Mouse (Mus musculus) kidney, embryonic 16.5 days (tissue): ENCODE data around the gene Cdc42ep2. TPM values are rescaled to one million over a fixed set of nuclear protein-coding genes. Genes with fewer than 3 reads are reported as not detected.

Experiments
- ATAC-seq: fragments of 200-750 bp; cut with Nextera tagmentation; 2 replicates; pipeline ENCODE4 v1.8.0; 2017; ENCODE audit warnings: moderate TSS enrichment; ENCODE audit not compliant: low FRiP score, low TSS enrichment
- H3K27ac ChIP-seq: fragments of 300-500 bp; sonication (generic); 2 replicates; pipeline ENCODE4 v1.5.1; 2014; ENCODE audit warnings: low read length
- H3K27me3 ChIP-seq: fragments of 300-500 bp; sonication (generic); 2 replicates; pipeline ENCODE4 v1.6.1; 2014; ENCODE audit warnings: low read length, control low read depth, mixed read lengths; ENCODE audit not compliant: insufficient read depth
- H3K36me3 ChIP-seq: fragments of 300-500 bp; sonication (generic); 2 replicates; pipeline ENCODE4 v1.6.1; 2014; ENCODE audit warnings: low read length, control low read depth, mixed read lengths; ENCODE audit not compliant: insufficient read depth
- H3K4me1 ChIP-seq: fragments of 300-500 bp; sonication (generic); 2 replicates; pipeline ENCODE4 v1.6.1; 2014; ENCODE audit warnings: low read length, control low read depth, mixed read lengths; ENCODE audit not compliant: insufficient read depth
- H3K4me2 ChIP-seq: fragments of 300-500 bp; sonication (generic); replicated peaks from 2 replicates; pipeline ENCODE4 v1.6.1; 2014; ENCODE audit warnings: low read depth, low read length
- H3K4me3 ChIP-seq: fragments of 300-500 bp; sonication (generic); 2 replicates; pipeline ENCODE4 v1.5.1; 2014; ENCODE audit warnings: mild to moderate bottlenecking, low read length
- H3K9ac ChIP-seq: fragments of 300-500 bp; sonication (generic); replicated peaks from 2 replicates; pipeline ENCODE4 v1.6.1; 2014; ENCODE audit warnings: low read length
- H3K9me3 ChIP-seq: fragments of 300-500 bp; sonication (generic); 2 replicates; pipeline ENCODE4 v1.6.1; 2016; ENCODE audit warnings: low read length, control low read depth
- WGBS: fragments of 180-500 bp; shearing (Covaris S2); extraction: QIAGEN DNeasy Blood & Tissue Kit; methylation state at CpG from one replicate; pipeline ENCODE4 v1.1.7; 2014; 5-methylcytosine and 5-hydroxymethylcytosine counted together
- polyA plus RNA-seq: library from polyadenylated mRNA; unstranded; fragments of >200 nt; fragmentation: Nextera tagmentation; extraction: Ambion mirVana; gene quantifications from 2 replicates; pipeline ENCODE4 v1.2.1, GENCODE M21; 2015

The Cdc42ep2 gene
- polyA plus RNA-seq, 1 experiment from 2014 or later = 16.5 TPM

- Histone ChIP-seq H3K27ac (no peak overlapping the region), H3K4me3 (no peak overlapping the region), H3K27me3 (no peaks in the 10 kb centered on the region), H3K36me3 (no peaks in the 10 kb centered on the region), H3K9ac (no peak overlapping the region), H3K4me1 (peaks cover 18% of the 10 kb centered on the region), H3K4me2 (no peak overlapping the region), H3K9me3 (no peaks in the 10 kb centered on the region)
- 89% methylated on average over 6 of the region's 6 CpGs for WGBS
- ATAC-seq = no peak
These were observed 43.5 kb downstream of the Cdc42ep2 start for GRCm38 (mm10) chr19:5881155-5881554.

- WGBS = 90% methylated on average over 7 of the region's 7 CpGs
- no peaks in the 10 kb centered on the region for H3K9me3 ChIP-seq
These were observed 44.9 kb downstream of the Cdc42ep2 start for GRCm38 (mm10) chr19:5879735-5880134.

GRCm38 (mm10) chr19:5878916-5879315 lies 45.7 kb downstream of the Cdc42ep2 start:
- no peak for ATAC-seq
- 80% methylated on average over 3 of the region's 3 CpGs for WGBS
- Histone ChIP-seq H3K4me2 (peak overlapping the region; percentile 45), H3K9ac (peak overlapping the region; percentile 31), H3K36me3 (no peaks in the 10 kb centered on the region), H3K27me3 (no peaks in the 10 kb centered on the region), H3K4me3 (peak overlapping the region; percentile 17; the same call in 1 of the 2 replicates), H3K27ac (peak overlapping the region; percentile 78), H3K9me3 (no peaks in the 10 kb centered on the region), H3K4me1 (peaks cover 30% of the 10 kb centered on the region)

More at GRCm38 (mm10) chr19:5879735-5880134, 44.9 kb downstream of the Cdc42ep2 start:
- H3K27ac ChIP-seq = no peak overlapping the region
- H3K4me3 ChIP-seq = no peak overlapping the region
- no peak for ATAC-seq
- no peaks in the 10 kb centered on the region for H3K27me3 ChIP-seq
- H3K36me3 ChIP-seq = no peaks in the 10 kb centered on the region
- H3K4me2 ChIP-seq = no peak overlapping the region
- peaks cover 22% of the 10 kb centered on the region for H3K4me1 ChIP-seq
- H3K9ac ChIP-seq = no peak overlapping the region; the same call in 1 of the 2 replicates

GRCm38 (mm10) chr19:5878362-5878722 lies 46.3 kb downstream of the Cdc42ep2 start:
- ATAC-seq = peak; percentile 55
- Histone ChIP-seq H3K36me3 (no peaks in the 10 kb centered on the region), H3K9me3 (no peaks in the 10 kb centered on the region), H3K9ac (peak overlapping the region; percentile 31; the same call in 1 of the 2 replicates), H3K4me1 (peaks cover 36% of the 10 kb centered on the region), H3K27ac (peak overlapping the region; percentile 92), H3K27me3 (no peaks in the 10 kb centered on the region), H3K4me2 (peak overlapping the region; percentile 45), H3K4me3 (peak overlapping the region; percentile 17; the same call in 1 of the 2 replicates)
- WGBS = 42% methylated on average over 7 of the region's 7 CpGs

- peak within 1 kb of the TSS; percentile 66 for H3K9ac ChIP-seq
- ATAC-seq = peak; percentile 68
- no peaks in the 10 kb centered on the region for H3K9me3 ChIP-seq
- peaks cover 40% of the 10 kb centered on the region for H3K4me1 ChIP-seq
- H3K4me3 ChIP-seq = peak within 1 kb of the TSS; percentile 31
- 38% methylated on average over 15 of the region's 15 CpGs for WGBS
- peak within 1 kb of the TSS; percentile 92 for H3K27ac ChIP-seq
- peak within 1 kb of the TSS; percentile 45 for H3K4me2 ChIP-seq
- 0 out of 2 replicates have a peak, but pooled peaks cover 2% of the 10 kb centered on the region for H3K36me3 ChIP-seq
- no peaks in the 10 kb centered on the region for H3K27me3 ChIP-seq
These were observed 46.8 kb downstream of the Cdc42ep2 start, which contains the start of gene Slc25a45 for GRCm38 (mm10) chr19:5877618-5878361. Slc25a45 (plus strand) TSS chr19:5877808.

- Histone ChIP-seq H3K4me2 (peak within 1 kb of the TSS; percentile 83), H3K36me3 (0 out of 2 replicates have a peak, but pooled peaks cover 7% of the 10 kb centered on the region), H3K27me3 (no peaks in the 10 kb centered on the region), H3K4me3 (peak within 1 kb of the TSS; percentile 80), H3K27ac (peak within 1 kb of the TSS; percentile 75), H3K9ac (peak within 1 kb of the TSS; percentile 85), H3K4me1 (peaks cover 58% of the 10 kb centered on the region), H3K9me3 (no peaks in the 10 kb centered on the region)
- ATAC-seq = peak; percentile 75
- WGBS = under 1% methylated on average over 37 of the region's 37 CpGs
These were observed 49.6 kb downstream of the Cdc42ep2 start, which contains the start of gene Frmd8 for GRCm38 (mm10) chr19:5874969-5875480. Frmd8 (minus strand) TSS chr19:5875274.

- no peak for ATAC-seq
- Histone ChIP-seq H3K27me3 (no peaks in the 10 kb centered on the region), H3K27ac (peak overlapping the region; percentile 75), H3K4me2 (peak overlapping the region; percentile 83), H3K9me3 (no peaks in the 10 kb centered on the region), H3K9ac (peak overlapping the region; percentile 85), H3K4me1 (peaks cover 58% of the 10 kb centered on the region), H3K4me3 (peak overlapping the region; percentile 80), H3K36me3 (peaks cover 8% of the 10 kb centered on the region; the same call in 1 of the 2 replicates)
- WGBS = 9% methylated on average over 13 of the region's 13 CpGs
These were observed 50.1 kb downstream of the Cdc42ep2 start for GRCm38 (mm10) chr19:5874391-5874968.

GRCm38 (mm10) chr19:5872931-5873556 lies 51.6 kb downstream of the Cdc42ep2 start:
- ATAC-seq = no peak
- H3K4me3 ChIP-seq = no peak overlapping the region
- peaks cover 19% of the 10 kb centered on the region for H3K36me3 ChIP-seq
- H3K27ac ChIP-seq = no peak overlapping the region
- peak overlapping the region; percentile 83; the same call in 1 of the 2 replicates for H3K4me2 ChIP-seq
- H3K9me3 ChIP-seq = no peaks in the 10 kb centered on the region
- H3K27me3 ChIP-seq = no peaks in the 10 kb centered on the region
- H3K9ac ChIP-seq = peak overlapping the region; percentile 31; the same call in 1 of the 2 replicates
- peaks cover 48% of the 10 kb centered on the region for H3K4me1 ChIP-seq
- 84% methylated on average over 19 of the region's 19 CpGs for WGBS

GRCm38 (mm10) chr19:5872528-5872927 lies 52.1 kb downstream of the Cdc42ep2 start:
- 89% methylated on average over 4 of the region's 4 CpGs for WGBS
- H3K9me3 ChIP-seq = no peaks in the 10 kb centered on the region
- no peak overlapping the region for H3K9ac ChIP-seq
- no peak overlapping the region for H3K27ac ChIP-seq
- H3K36me3 ChIP-seq = peaks cover 24% of the 10 kb centered on the region
- no peak overlapping the region for H3K4me3 ChIP-seq
- ATAC-seq = no peak
- H3K4me2 ChIP-seq = no peak overlapping the region
- peaks cover 43% of the 10 kb centered on the region for H3K4me1 ChIP-seq
- H3K27me3 ChIP-seq = no peaks in the 10 kb centered on the region
